Mouse (Mus musculus) CD4-positive naive resting alpha-beta T cell, adult 57 days (primary cell): ENCODE results near the gene Efcab3. TPM values are rescaled to one million over a fixed set of nuclear protein-coding genes. Genes with fewer than 3 reads are reported as not detected.

Experiments
- total RNA-seq: library from RNA; stranded (reverse); gene quantifications from one replicate; pipeline ENCODE4 v1.2.4, GENCODE M21; 2023

Gene Efcab3
- not detected for total RNA-seq

GRCm38 (mm10) chr11:105063292-105063691 is at the start of gene Efcab3:
TSS of gene Efcab3 (plus strand) at chr11:105063592.

GRCm38 (mm10) chr11:105125735-105126519 is 62.5 kb downstream of the Efcab3 start, which contains the start of gene Mettl2:
TSS of gene Mettl2 (plus strand) at chr11:105126425.

GRCm38 (mm10) chr11:105146593-105146992 is 83.2 kb downstream of the Efcab3 start, which contains the start of gene Gm10842:
TSS of gene Gm10842 (plus strand) at chr11:105146893.

Other genes starting within 250 kb of the Efcab3 start
- 26.4 TPM for gene Mettl2, start 62.8 kb downstream of the Efcab3 start, total RNA-seq
- not detected for gene Gm10842, start 83.3 kb downstream of the Efcab3 start, total RNA-seq
- 85.8 TPM for gene Tlk2, start 115.2 kb downstream of the Efcab3 start, total RNA-seq
- 0.27 TPM for gene Mrc2, start 229.1 kb downstream of the Efcab3 start, total RNA-seq